Mouse (Mus musculus): ENCODE results near the gene Rwdd4a.

Gene Rwdd4a

GRCm38 (mm10) chr8:47533344-47534125 lies at the start of gene Rwdd4a, which contains the start of gene Trappc11:
Gene Rwdd4a, plus strand, starts transcription at chr8:47533664.
Gene Trappc11, minus strand, starts transcription at chr8:47533470.
- peak; percentile 97 for DNase-seq (ENCODE audit: low read depth)

GRCm38 (mm10) chr8:47487231-47487630 lies 46.2 kb upstream of the Rwdd4a start:
- no peak for DNase-seq (ENCODE audit: low read depth)

GRCm38 (mm10) chr8:47493106-47493505 lies 40.4 kb upstream of the Rwdd4a start:
- no peak for DNase-seq (ENCODE audit: low read depth)

- DNase-seq (ENCODE audit: low read depth): no peak
These were observed 38.8 kb upstream of the Rwdd4a start for GRCm38 (mm10) chr8:47494602-47495153.

- no peak for DNase-seq (ENCODE audit: low read depth)
These were observed 38.0 kb upstream of the Rwdd4a start for GRCm38 (mm10) chr8:47495428-47495827.

GRCm38 (mm10) chr8:47501994-47502393 lies 31.5 kb upstream of the Rwdd4a start:
- DNase-seq (ENCODE audit: low read depth): no peak

GRCm38 (mm10) chr8:47502546-47502945 lies 30.9 kb upstream of the Rwdd4a start:
- no peak for DNase-seq (ENCODE audit: low read depth)

GRCm38 (mm10) chr8:47505431-47505830 lies 28.0 kb upstream of the Rwdd4a start:
- DNase-seq (ENCODE audit: low read depth): no peak

GRCm38 (mm10) chr8:47510930-47511329 lies 22.5 kb upstream of the Rwdd4a start:
- no peak for DNase-seq (ENCODE audit: low read depth)

- no peak for DNase-seq (ENCODE audit: low read depth)
These were observed 19.9 kb upstream of the Rwdd4a start for GRCm38 (mm10) chr8:47513601-47514000.

GRCm38 (mm10) chr8:47528094-47528493 lies 5.4 kb upstream of the Rwdd4a start:
- DNase-seq (ENCODE audit: low read depth): no peak

- DNase-seq (ENCODE audit: low read depth): no peak
These were observed 4.9 kb downstream of the Rwdd4a start for GRCm38 (mm10) chr8:47538323-47538722.

GRCm38 (mm10) chr8:47542746-47543145 lies 9.3 kb downstream of the Rwdd4a start:
- DNase-seq (ENCODE audit: low read depth): no peak

GRCm38 (mm10) chr8:47544094-47544493 lies 10.6 kb downstream of the Rwdd4a start:
- no peak for DNase-seq (ENCODE audit: low read depth)

GRCm38 (mm10) chr8:47547102-47547501 lies 13.6 kb downstream of the Rwdd4a start:
- DNase-seq (ENCODE audit: low read depth): no peak

GRCm38 (mm10) chr8:47553613-47554012 lies 20.1 kb downstream of the Rwdd4a start:
- DNase-seq (ENCODE audit: low read depth): peak; percentile 14

GRCm38 (mm10) chr8:47556446-47556845 lies 23.0 kb downstream of the Rwdd4a start:
- DNase-seq (ENCODE audit: low read depth): no peak

- no peak for DNase-seq (ENCODE audit: low read depth)
These were observed 24.8 kb downstream of the Rwdd4a start for GRCm38 (mm10) chr8:47558274-47558673.

GRCm38 (mm10) chr8:47560801-47561200 lies 27.3 kb downstream of the Rwdd4a start:
- DNase-seq (ENCODE audit: low read depth): no peak

- no peak for DNase-seq (ENCODE audit: low read depth)
These were observed 33.1 kb downstream of the Rwdd4a start for GRCm38 (mm10) chr8:47566551-47566950.

- DNase-seq (ENCODE audit: low read depth): no peak
These were observed 34.6 kb downstream of the Rwdd4a start for GRCm38 (mm10) chr8:47568098-47568497.

GRCm38 (mm10) chr8:47570161-47570560 lies 36.7 kb downstream of the Rwdd4a start:
- DNase-seq (ENCODE audit: low read depth): no peak

- no peak for DNase-seq (ENCODE audit: low read depth)
These were observed 40.0 kb downstream of the Rwdd4a start for GRCm38 (mm10) chr8:47573482-47573881.

GRCm38 (mm10) chr8:47581454-47581853 lies 48.0 kb downstream of the Rwdd4a start:
- no peak for DNase-seq (ENCODE audit: low read depth)
